Mouse (Mus musculus): ENCODE results near the gene Tubb2a.

GRCm38 (mm10) chr13:34112369-34113081 is 34.7 kb upstream of the Tubb2a start:
- TF ChIP-seq CTCF (IDR thresholded peaks at IDR 0.05; ENCODE audit: control insufficient read depth, insufficient read depth, low read length) = no peak
- TF ChIP-seq POLR2A (IDR thresholded peaks at IDR 0.05; ENCODE audit: borderline replicate concordance, control insufficient read depth, low read depth, low read length) = no peak

Measured in bone marrow, adult 2 months (tissue).